Mouse (Mus musculus) erythroblast, embryonic 14.5 days (primary cell): ENCODE measurements around the gene Zfp830.

Source experiments
- GATA1 ChIP-seq: IDR thresholded peaks from 2 replicates; pipeline ENCODE4 v1.6.1; 2012; ENCODE audit warnings: low read length, inconsistent platforms, mixed read lengths
- TAL1 ChIP-seq: IDR thresholded peaks from 3 replicates; pipeline ENCODE4 v1.6.1; 2012; ENCODE audit warnings: low read length, inconsistent platforms, mixed read lengths

- TF ChIP-seq TAL1: no peak
- no peak for TF ChIP-seq GATA1
Observed at GRCm38 (mm10) chr11:82806656-82807055, 42.5 kb downstream of the Zfp830 start.
